Mouse (Mus musculus) stomach, embryonic 14.5 days (tissue): ENCODE measurements around the gene Sp100. TPM values are rescaled to one million over a fixed set of nuclear protein-coding genes. Genes with fewer than 3 reads are reported as not detected.

Experiments
- ATAC-seq: fragments of 200-750 bp; cut with Nextera tagmentation; 2 replicates; pipeline ENCODE4 v1.8.0; 2017; ENCODE audit warnings: low read depth, moderate TSS enrichment; ENCODE audit not compliant: insufficient number of reproducible peaks, insufficient read depth, low FRiP score
- H3K27ac ChIP-seq: fragments of 300-500 bp; sonication (generic); 2 replicates; pipeline ENCODE4 v1.5.1; 2014; ENCODE audit warnings: mild to moderate bottlenecking, low read length, moderate library complexity, mixed read lengths
- H3K27me3 ChIP-seq: fragments of 300-500 bp; sonication (generic); 2 replicates; pipeline ENCODE4 v1.6.1; 2014; ENCODE audit warnings: low read length, control low read depth, mixed read lengths; ENCODE audit not compliant: control insufficient read depth, insufficient read depth
- H3K36me3 ChIP-seq: fragments of 300-500 bp; sonication (generic); 2 replicates; pipeline ENCODE4 v1.6.1; 2014; ENCODE audit warnings: mild to moderate bottlenecking, control low read depth, low read length, moderate library complexity, mixed read lengths; ENCODE audit not compliant: control insufficient read depth, insufficient read depth
- H3K4me1 ChIP-seq: fragments of 300-500 bp; sonication (generic); 2 replicates; pipeline ENCODE4 v1.6.1; 2014; ENCODE audit warnings: low read length, control low read depth, mixed read lengths; ENCODE audit not compliant: control insufficient read depth, insufficient read depth
- H3K4me2 ChIP-seq: fragments of 300-500 bp; sonication (generic); replicated peaks from 2 replicates; pipeline ENCODE4 v1.6.1; 2014; ENCODE audit warnings: low read depth, low read length, control low read depth
- H3K4me3 ChIP-seq: fragments of 300-500 bp; sonication (generic); 2 replicates; pipeline ENCODE4 v1.5.1; 2014; ENCODE audit warnings: low read depth, low read length, control low read depth
- H3K9ac ChIP-seq: fragments of 300-500 bp; sonication (generic); replicated peaks from 2 replicates; pipeline ENCODE4 v1.6.1; 2014; ENCODE audit warnings: low read depth, mild to moderate bottlenecking, control low read depth, low read length, moderate library complexity, mixed read lengths
- H3K9me3 ChIP-seq: fragments of 300-500 bp; sonication (generic); 2 replicates; pipeline ENCODE4 v1.6.1; 2016; ENCODE audit warnings: low read depth, low read length, control low read depth; ENCODE audit not compliant: control insufficient read depth
- WGBS: fragments of 180-500 bp; shearing (Covaris S2); extraction: QIAGEN DNeasy Blood & Tissue Kit; methylation state at CpG from one replicate; pipeline ENCODE4 v1.1.7; 2014; 5-methylcytosine and 5-hydroxymethylcytosine counted together
- polyA plus RNA-seq: library from polyadenylated mRNA; unstranded; fragments of >200 nt; fragmentation: Nextera tagmentation; extraction: Ambion mirVana; gene quantifications from 2 replicates; pipeline ENCODE4 v1.2.1, GENCODE M21; 2014

The Sp100 gene
- polyA plus RNA-seq, 1 experiment from 2014 or later = 1.6 TPM

DNA sequence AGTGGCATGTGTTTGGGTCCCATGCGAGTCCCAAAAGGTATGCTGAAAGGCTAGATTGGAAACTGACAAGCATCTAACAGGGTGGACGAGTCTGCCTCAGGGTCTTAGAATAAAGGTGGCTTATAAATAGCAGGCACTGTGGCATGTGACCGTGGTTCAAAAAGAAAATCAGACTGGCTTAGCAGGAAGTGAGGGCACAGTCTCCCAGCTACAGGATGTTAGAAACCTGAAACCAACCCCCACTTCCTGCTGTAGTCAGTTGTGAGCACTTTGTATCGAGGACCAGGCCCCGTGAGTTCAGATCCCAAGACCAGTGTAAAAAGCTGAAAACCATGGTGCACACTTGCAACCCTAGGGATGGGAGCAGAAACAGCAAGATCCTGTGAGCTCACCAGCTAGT lies 37.6 kb downstream of the Sp100 start:
- H3K4me3 ChIP-seq = no peak overlapping the region
- 62% methylated on average over 5 of the region's 5 CpGs for WGBS
- no peaks in the 10 kb centered on the region for H3K36me3 ChIP-seq
- H3K27me3 ChIP-seq = no peaks in the 10 kb centered on the region
- H3K4me2 ChIP-seq = no peak overlapping the region
- H3K4me1 ChIP-seq = no peaks in the 10 kb centered on the region
- no peaks in the 10 kb centered on the region for H3K9me3 ChIP-seq
- no peak overlapping the region for H3K27ac ChIP-seq
- no peak for ATAC-seq
- H3K9ac ChIP-seq = no peak overlapping the region

DNA sequence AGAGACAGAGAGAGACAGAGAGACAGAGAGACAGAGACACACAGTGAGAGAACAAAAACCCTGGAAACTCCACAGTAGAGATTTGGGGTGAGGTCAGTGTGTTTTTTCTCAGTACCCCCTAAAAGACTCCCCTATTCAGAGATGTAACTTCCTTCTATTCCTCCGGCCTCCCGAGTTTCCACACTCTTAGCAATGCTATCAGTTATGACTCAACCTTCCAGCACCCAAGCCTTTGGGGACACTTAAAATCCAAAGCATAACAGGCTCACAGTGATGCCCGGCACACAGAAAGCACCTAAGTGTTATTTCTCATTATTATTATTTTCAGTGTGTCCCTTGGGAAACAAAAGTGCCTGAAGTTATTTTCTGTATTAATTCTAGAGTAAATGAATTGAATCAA lies 40.8 kb downstream of the Sp100 start:
- Histone ChIP-seq H3K36me3 (no peaks in the 10 kb centered on the region), H3K4me1 (no peaks in the 10 kb centered on the region), H3K4me3 (no peak overlapping the region), H3K4me2 (no peak overlapping the region), H3K27ac (no peak overlapping the region), H3K9ac (no peak overlapping the region), H3K9me3 (no peaks in the 10 kb centered on the region), H3K27me3 (no peaks in the 10 kb centered on the region)
- WGBS = 79% methylated on average over 3 of the region's 3 CpGs
- no peak for ATAC-seq

DNA sequence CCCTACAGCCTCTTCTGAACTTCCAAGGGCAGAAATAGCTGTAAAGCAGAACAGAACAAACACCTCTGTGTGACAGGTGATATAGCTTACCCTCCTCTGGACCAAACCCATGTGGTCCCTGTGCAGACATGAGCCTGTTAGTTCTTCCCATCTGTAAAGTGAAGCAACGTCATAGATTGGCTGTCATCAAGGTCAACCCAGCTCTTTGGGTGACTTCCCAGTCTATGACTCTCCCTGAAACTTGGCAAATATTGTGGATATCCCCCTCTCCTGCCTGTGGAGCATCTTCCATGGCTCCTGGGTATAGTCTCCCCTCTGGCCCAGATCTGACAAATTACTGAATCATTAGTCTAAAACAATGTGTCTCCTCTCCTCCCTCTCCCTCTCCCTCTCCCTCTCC lies 42.5 kb downstream of the Sp100 start:
- Histone ChIP-seq H3K9ac (no peak overlapping the region), H3K36me3 (no peaks in the 10 kb centered on the region), H3K4me2 (no peak overlapping the region), H3K27me3 (no peaks in the 10 kb centered on the region), H3K27ac (no peak overlapping the region), H3K4me3 (no peak overlapping the region), H3K9me3 (no peaks in the 10 kb centered on the region), H3K4me1 (no peaks in the 10 kb centered on the region)
- 69% methylated on average over 1 of the region's 1 CpGs for WGBS
- no peak for ATAC-seq

DNA sequence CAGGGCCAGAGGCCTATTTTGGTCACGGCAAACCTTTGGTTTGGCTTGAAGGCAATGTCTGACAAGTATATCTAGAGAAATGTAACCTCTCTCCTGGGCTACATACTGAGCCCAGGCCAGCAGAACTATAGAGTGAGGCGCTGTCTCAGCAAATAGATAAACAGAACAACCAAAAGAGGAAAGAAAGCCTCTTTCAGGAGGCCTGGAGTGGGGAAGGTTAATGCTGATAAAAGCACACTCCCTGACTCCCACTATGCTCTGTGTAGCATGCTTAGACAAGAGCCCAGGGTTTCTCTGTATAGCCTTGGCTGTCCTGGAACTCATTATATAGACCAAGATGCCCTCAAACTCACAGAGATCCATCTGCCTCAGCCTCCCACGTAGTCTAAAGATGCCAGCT lies 43.5 kb downstream of the Sp100 start:
- no peak for ATAC-seq
- H3K36me3 ChIP-seq = no peaks in the 10 kb centered on the region
- H3K4me3 ChIP-seq = no peak overlapping the region
- no peak overlapping the region for H3K27ac ChIP-seq
- H3K9ac ChIP-seq = no peak overlapping the region
- no peaks in the 10 kb centered on the region for H3K9me3 ChIP-seq
- 66% methylated on average over 3 of the region's 3 CpGs for WGBS
- no peaks in the 10 kb centered on the region for H3K27me3 ChIP-seq
- H3K4me2 ChIP-seq = no peak overlapping the region
- H3K4me1 ChIP-seq = no peaks in the 10 kb centered on the region

DNA sequence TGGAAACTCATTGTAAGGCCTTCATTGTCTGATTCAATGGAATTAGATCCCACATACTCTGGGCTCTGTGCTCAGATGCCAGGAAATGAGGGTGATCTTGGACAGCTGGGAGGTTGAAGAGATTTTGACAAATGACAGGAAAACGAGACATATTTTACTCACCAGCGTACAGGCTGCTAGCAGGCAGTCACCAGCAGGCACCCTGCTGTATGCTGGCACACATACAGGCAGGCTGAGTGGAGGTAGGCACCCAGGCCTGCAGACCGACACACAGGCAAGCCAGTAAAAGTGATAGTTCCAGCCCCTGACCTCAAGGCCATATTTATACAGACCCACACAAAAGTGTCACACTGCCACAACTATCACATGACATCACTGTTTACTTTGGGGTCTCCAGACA lies 45.9 kb downstream of the Sp100 start:
- WGBS = 62% methylated on average over 3 of the region's 3 CpGs
- Histone ChIP-seq H3K36me3 (no peaks in the 10 kb centered on the region), H3K9me3 (no peaks in the 10 kb centered on the region), H3K27ac (no peak overlapping the region), H3K27me3 (no peaks in the 10 kb centered on the region), H3K4me1 (no peaks in the 10 kb centered on the region), H3K4me3 (no peak overlapping the region), H3K4me2 (no peak overlapping the region), H3K9ac (no peak overlapping the region)
- no peak for ATAC-seq

DNA sequence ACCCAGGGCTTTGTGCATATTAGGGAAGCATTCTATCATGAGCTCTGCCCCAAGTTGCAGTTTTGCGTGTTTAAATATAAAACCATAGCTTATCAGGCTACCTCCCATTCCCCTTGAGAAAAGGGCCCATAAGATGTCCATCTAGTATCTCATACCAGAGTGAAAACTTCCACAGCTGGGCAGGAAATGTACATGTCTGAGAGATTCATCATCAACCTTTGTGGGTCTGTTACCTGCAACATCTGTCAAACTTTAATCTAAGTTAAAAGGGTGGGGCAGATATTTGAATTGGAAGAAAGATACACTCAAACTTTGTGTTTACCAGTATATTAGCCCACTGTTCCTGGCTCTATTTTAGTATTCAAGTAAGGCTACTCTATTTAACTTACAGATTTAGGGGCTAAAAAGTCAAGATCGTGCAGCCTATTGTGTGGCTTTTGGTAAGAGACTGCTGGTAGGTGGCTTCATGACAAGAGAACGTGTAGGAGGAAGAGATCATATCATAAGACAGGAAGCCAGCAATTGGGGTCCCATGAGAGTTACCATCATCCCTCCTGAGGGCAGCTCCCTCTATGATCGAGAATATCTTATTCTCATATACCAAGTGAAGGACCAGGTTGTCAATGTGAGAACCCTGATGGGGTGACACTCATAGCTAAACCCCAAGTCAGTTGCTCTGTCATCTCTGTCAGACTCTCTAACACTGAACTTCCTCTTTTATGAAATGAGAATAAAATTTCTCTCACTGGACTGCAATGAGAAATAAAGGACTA lies 48.1 kb downstream of the Sp100 start:
- ATAC-seq = no peak
- H3K4me2 ChIP-seq = no peak overlapping the region
- 76% methylated on average over 4 of the region's 4 CpGs for WGBS
- no peaks in the 10 kb centered on the region for H3K9me3 ChIP-seq
- H3K36me3 ChIP-seq = no peaks in the 10 kb centered on the region
- no peaks in the 10 kb centered on the region for H3K4me1 ChIP-seq
- H3K9ac ChIP-seq = no peak overlapping the region
- H3K4me3 ChIP-seq = no peak overlapping the region
- H3K27ac ChIP-seq = no peak overlapping the region
- H3K27me3 ChIP-seq = no peaks in the 10 kb centered on the region

DNA sequence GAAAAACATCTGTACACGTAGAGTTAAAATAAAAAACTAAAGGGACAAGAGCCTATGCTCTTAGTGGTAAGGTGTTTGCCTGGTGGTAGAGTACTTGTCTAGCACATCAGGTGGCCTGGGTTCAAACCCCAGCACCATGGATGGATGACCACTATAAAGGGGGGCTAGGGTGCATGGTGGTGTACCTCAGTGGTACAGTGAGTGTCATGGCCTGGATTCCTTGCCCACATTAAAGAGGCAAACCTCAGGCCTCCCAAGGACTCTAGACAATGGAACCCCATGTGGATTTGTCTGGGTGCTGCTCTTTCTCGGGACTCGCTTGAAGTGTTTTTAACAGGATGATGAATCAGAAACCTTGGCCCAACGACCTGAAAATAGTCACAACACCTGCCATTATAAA lies 52.7 kb downstream of the Sp100 start:
- Histone ChIP-seq H3K4me2 (no peak overlapping the region), H3K36me3 (no peaks in the 10 kb centered on the region), H3K9me3 (no peaks in the 10 kb centered on the region), H3K4me3 (no peak overlapping the region), H3K27ac (no peak overlapping the region), H3K27me3 (no peaks in the 10 kb centered on the region), H3K9ac (no peak overlapping the region), H3K4me1 (no peaks in the 10 kb centered on the region)
- 72% methylated on average over 4 of the region's 4 CpGs for WGBS
- no peak for ATAC-seq

DNA sequence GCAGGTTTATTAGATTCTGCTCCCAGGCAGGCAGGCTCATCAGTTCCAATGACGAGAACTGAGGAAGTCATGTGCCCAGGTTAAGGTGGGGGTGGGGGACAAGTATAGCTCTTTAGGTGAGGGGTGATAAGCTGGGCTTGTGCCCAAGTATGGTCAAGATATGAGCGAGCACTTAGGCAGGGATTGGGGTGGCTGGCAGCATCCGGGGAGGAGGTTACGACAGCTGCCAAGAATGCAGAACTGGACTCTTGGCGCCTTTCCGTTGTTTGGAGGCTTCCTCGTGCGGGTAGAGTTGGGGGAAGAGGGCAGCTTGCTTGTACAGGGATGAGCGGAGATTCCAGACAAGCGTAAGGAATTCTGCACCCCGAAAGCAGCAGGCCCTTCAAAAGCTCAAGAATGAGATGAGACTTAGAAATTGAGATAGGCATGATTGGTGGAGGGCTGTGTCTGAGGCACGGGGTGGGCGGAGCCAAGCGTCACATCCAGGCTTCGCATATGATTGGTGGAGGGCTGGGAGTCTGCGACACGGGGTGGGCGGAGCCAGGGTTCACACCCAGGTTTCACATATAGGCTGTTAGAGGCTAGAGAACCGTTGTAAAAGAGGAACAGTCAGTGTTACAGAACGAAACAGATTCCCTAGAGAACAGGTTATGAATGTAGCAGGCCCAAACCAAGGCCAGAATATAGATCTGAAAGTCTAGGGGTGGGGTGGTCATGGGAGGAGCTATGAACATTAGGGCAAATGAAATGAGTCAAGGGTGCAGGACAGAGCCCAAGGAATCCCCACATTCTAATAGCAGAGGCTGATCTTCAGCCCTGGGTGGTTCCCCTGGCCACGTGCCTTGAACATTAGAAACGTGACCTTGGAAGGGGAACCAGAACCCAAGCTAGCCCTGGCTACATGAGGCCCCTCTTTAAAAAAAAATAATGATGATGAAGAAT lies 53.7 kb downstream of the Sp100 start:
- Histone ChIP-seq H3K27me3 (no peaks in the 10 kb centered on the region), H3K27ac (no peak overlapping the region), H3K9me3 (no peaks in the 10 kb centered on the region), H3K9ac (no peak overlapping the region), H3K4me2 (peak overlapping the region; percentile 39), H3K4me1 (no peaks in the 10 kb centered on the region), H3K36me3 (no peaks in the 10 kb centered on the region), H3K4me3 (peak overlapping the region; percentile 26)
- peak; percentile 97 for ATAC-seq
- WGBS = 16% methylated on average over 22 of the region's 22 CpGs
